Mouse (Mus musculus): Measurements from ENCODE around the gene Nmnat1. TPM values are rescaled to one million over a fixed set of nuclear protein-coding genes. Genes with fewer than 3 reads are reported as not detected.

The Nmnat1 gene
- polyA plus RNA-seq, 2 experiments = 10.1 to 10.6 TPM

DNA sequence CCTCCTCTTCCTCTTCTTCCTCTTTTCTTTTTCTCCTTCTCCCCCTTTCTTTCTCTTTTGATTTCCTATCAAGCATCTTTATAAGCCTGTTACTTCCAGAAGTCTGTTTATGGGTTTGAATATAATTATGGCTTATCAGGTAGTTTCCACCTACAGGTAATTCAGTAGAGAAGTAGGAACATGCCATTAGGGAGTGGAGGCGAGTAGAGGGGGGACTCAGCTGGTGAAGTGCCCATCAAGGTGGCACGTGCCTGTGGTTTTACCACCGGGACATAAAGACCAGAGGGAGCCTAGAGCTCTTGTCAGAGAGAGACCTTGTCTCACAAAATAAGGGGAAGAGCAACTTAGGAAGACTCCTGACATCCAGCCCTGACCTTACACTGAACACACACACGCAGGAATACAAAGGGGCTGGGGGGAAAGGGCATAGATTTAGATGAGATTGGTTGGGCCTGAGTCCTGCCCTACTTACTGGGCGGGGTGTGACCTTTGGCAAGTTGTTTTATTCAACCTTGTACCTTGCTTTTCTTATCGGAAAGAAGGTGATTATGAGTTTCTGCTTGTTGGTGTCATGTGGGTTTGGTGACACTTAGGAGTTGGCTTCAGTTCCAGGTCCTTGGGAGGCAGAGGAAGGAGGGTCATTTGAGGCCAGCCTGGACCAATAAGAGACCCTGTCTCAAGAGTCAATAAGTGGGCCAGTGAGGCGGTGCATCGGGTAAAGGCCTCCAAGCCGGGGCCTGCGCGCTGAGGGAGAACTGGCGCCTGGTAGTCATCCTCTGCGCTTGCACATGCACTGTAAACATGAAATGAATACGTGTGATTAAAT is 4.6 kb upstream of the Nmnat1 start:
- H3K4me1 ChIP-seq (ENCODE audit: control insufficient read depth, insufficient read depth, low read length) = peaks cover 9% of the 10 kb centered on the region
- peaks cover 76% of the 10 kb centered on the region for H3K36me3 ChIP-seq (ENCODE audit: control insufficient read depth, insufficient read depth, low read length)
- WGBS = 95% methylated on average over 14 of the region's 14 CpGs
- no peak for DNase-seq (ENCODE audit: low spot score)
- no peak overlapping the region for H3K27ac ChIP-seq (replicated peaks; ENCODE audit: low read depth, low read length)
- H3K4me3 ChIP-seq (replicated peaks; ENCODE audit: low read length) = no peak overlapping the region
- no peak overlapping the region for H3K9ac ChIP-seq (ENCODE audit: low read depth, low read length, severe bottlenecking)
- no peak for ATAC-seq (ENCODE audit: low FRiP score, low read depth)
- TF ChIP-seq POLR2A (IDR thresholded peaks at IDR 0.05; ENCODE audit: borderline replicate concordance, extremely low read depth, insufficient read depth, insufficient read length) = no peak
- no peaks in the 10 kb centered on the region for H3K9me3 ChIP-seq (ENCODE audit: control insufficient read depth, low read length)
- no peak overlapping the region for H3K4me2 ChIP-seq (replicated peaks; ENCODE audit: low read depth, low read length, severe bottlenecking)
- no peaks in the 10 kb centered on the region for H3K27me3 ChIP-seq (ENCODE audit: control insufficient read depth, insufficient read depth, low read length)

GRCm38 (mm10) chr4:149487729-149488128 is 2.7 kb upstream of the Nmnat1 start:
- H3K9ac ChIP-seq (ENCODE audit: low read depth, low read length, severe bottlenecking) = no peak overlapping the region
- H3K36me3 ChIP-seq (ENCODE audit: control insufficient read depth, insufficient read depth, low read length) = peaks cover 57% of the 10 kb centered on the region

GRCm38 (mm10) chr4:149485825-149486206 is 814 bp upstream of the Nmnat1 start:
- no peaks in the 10 kb centered on the region for H3K27me3 ChIP-seq (ENCODE audit: control insufficient read depth, insufficient read depth, low read length)
- H3K4me2 ChIP-seq (replicated peaks; ENCODE audit: low read depth, low read length, severe bottlenecking) = peak overlapping the region; percentile 81
- peak overlapping the region; percentile 83 for H3K27ac ChIP-seq (replicated peaks; ENCODE audit: low read depth, low read length)
- H3K9ac ChIP-seq (ENCODE audit: low read depth, low read length, severe bottlenecking) = peak overlapping the region; percentile 65
- ATAC-seq (ENCODE audit: low FRiP score, low read depth) (no peak), DNase-seq (ENCODE audit: low spot score) (peak; percentile 70)
- H3K4me1 ChIP-seq (ENCODE audit: control insufficient read depth, insufficient read depth, low read length) = peaks cover 12% of the 10 kb centered on the region
- 0% methylated on average over 10 of the region's 10 CpGs for WGBS
- peaks cover 40% of the 10 kb centered on the region for H3K36me3 ChIP-seq (ENCODE audit: control insufficient read depth, insufficient read depth, low read length)
- no peak for TF ChIP-seq POLR2A (IDR thresholded peaks at IDR 0.05; ENCODE audit: borderline replicate concordance, extremely low read depth, insufficient read depth, insufficient read length)
- peak overlapping the region; percentile 72 for H3K4me3 ChIP-seq (replicated peaks; ENCODE audit: low read length)
- no peaks in the 10 kb centered on the region for H3K9me3 ChIP-seq (ENCODE audit: control insufficient read depth, low read length)

More at GRCm38 (mm10) chr4:149487729-149488128, 2.7 kb upstream of the Nmnat1 start:
- no peak for TF ChIP-seq POLR2A (IDR thresholded peaks at IDR 0.05; ENCODE audit: borderline replicate concordance, extremely low read depth, insufficient read depth, insufficient read length)
- Histone ChIP-seq H3K4me1 (ENCODE audit: control insufficient read depth, insufficient read depth, low read length) (peaks cover 12% of the 10 kb centered on the region), H3K27ac (replicated peaks; ENCODE audit: low read depth, low read length) (no peak overlapping the region), H3K27me3 (ENCODE audit: control insufficient read depth, insufficient read depth, low read length) (no peaks in the 10 kb centered on the region), H3K9me3 (ENCODE audit: control insufficient read depth, low read length) (no peaks in the 10 kb centered on the region), H3K4me3 (replicated peaks; ENCODE audit: low read length) (no peak overlapping the region), H3K4me2 (replicated peaks; ENCODE audit: low read depth, low read length, severe bottlenecking) (no peak overlapping the region)
- WGBS = 91% methylated on average over 12 of the region's 12 CpGs
- DNase-seq (ENCODE audit: low spot score) (no peak), ATAC-seq (ENCODE audit: low FRiP score, low read depth) (no peak)

DNA sequence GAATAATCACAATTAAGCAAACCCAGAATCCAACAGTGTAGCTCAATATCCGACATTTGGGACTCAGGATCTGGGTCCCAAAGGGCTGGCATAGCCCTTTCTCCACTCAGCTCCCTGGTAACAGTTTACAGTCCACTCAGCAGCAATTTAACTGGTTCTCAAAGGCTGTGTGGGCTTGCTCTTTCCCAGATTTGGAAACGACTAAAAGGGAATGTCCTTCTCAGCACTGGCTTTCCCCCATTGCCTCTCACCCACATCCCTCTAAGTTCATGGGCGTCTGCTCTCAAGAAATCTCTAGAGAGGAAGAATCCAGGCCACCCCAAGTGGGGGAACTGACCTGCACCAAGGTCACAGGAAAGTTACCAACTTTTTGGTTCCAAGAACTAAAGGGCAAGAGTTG is 436 bp downstream of the Nmnat1 start:
- peaks cover 12% of the 10 kb centered on the region for H3K4me1 ChIP-seq (ENCODE audit: control insufficient read depth, insufficient read depth, low read length)
- WGBS = 59% methylated on average over 3 of the region's 3 CpGs
- H3K4me2 ChIP-seq (replicated peaks; ENCODE audit: low read depth, low read length, severe bottlenecking) = peak overlapping the region; percentile 81
- no peaks in the 10 kb centered on the region for H3K27me3 ChIP-seq (ENCODE audit: control insufficient read depth, insufficient read depth, low read length)
- H3K27ac ChIP-seq (replicated peaks; ENCODE audit: low read depth, low read length) = peak overlapping the region; percentile 83
- DNase-seq (ENCODE audit: low spot score) (no peak), ATAC-seq (ENCODE audit: low FRiP score, low read depth) (peak; percentile 18; the same call in 1 of the 2 replicates)
- peak overlapping the region; percentile 72 for H3K4me3 ChIP-seq (replicated peaks; ENCODE audit: low read length)
- H3K36me3 ChIP-seq (ENCODE audit: control insufficient read depth, insufficient read depth, low read length) = peaks cover 31% of the 10 kb centered on the region
- no peaks in the 10 kb centered on the region for H3K9me3 ChIP-seq (ENCODE audit: control insufficient read depth, low read length)
- peak overlapping the region; percentile 65 for H3K9ac ChIP-seq (ENCODE audit: low read depth, low read length, severe bottlenecking)
- no peak for TF ChIP-seq POLR2A (IDR thresholded peaks at IDR 0.05; ENCODE audit: borderline replicate concordance, extremely low read depth, insufficient read depth, insufficient read length)

DNA sequence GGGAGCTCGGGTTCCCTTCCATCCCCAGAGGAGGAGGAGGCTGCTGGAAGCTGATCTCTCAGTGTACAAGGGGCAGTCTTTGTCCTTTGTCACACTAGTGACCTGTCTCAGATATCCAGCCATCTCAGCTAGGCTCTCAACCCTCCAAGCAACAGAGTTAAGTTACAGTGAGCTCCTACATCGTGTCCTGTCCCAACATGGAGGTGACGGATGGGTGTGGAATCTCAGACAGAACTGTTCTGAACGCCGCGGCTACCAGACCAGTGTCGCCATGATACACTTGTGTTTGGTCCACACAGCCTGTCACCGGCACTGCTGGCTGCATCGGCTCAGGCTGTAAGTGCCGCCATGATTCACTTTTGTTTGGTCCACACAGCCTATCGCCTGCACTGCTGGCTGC is 7.9 kb downstream of the Nmnat1 start, which contains the start of gene Tmem274:
TSS of gene Tmem274 (plus strand) at position 301 of the 400 bp plus-strand sequence.
- Histone ChIP-seq H3K9me3 (ENCODE audit: control insufficient read depth, low read length) (no peaks in the 10 kb centered on the region), H3K27ac (replicated peaks; ENCODE audit: low read depth, low read length) (no peak within 1 kb of the TSS), H3K36me3 (ENCODE audit: control insufficient read depth, insufficient read depth, low read length) (peaks cover 14% of the 10 kb centered on the region), H3K9ac (ENCODE audit: low read depth, low read length, severe bottlenecking) (no peak within 1 kb of the TSS), H3K4me1 (ENCODE audit: control insufficient read depth, insufficient read depth, low read length) (no peaks in the 10 kb centered on the region), H3K4me3 (replicated peaks; ENCODE audit: low read length) (no peak within 1 kb of the TSS), H3K27me3 (ENCODE audit: control insufficient read depth, insufficient read depth, low read length) (no peaks in the 10 kb centered on the region), H3K4me2 (replicated peaks; ENCODE audit: low read depth, low read length, severe bottlenecking) (no peak within 1 kb of the TSS)
- DNase-seq (ENCODE audit: low spot score) (no peak), ATAC-seq (ENCODE audit: low FRiP score, low read depth) (no peak)
- 87% methylated on average over 11 of the region's 11 CpGs for WGBS
- no peak for TF ChIP-seq POLR2A (IDR thresholded peaks at IDR 0.05; ENCODE audit: borderline replicate concordance, extremely low read depth, insufficient read depth, insufficient read length)

Data from limb, embryonic 14.5 days (tissue).